Mouse (Mus musculus) liver, adult 2 months (tissue): ENCODE results near the gene Rlbp1. TPM values are rescaled to one million over a fixed set of nuclear protein-coding genes. Genes with fewer than 3 reads are reported as not detected.
A peak's percentile ranks its signal among the peaks of the same experiment; 100 is the strongest.

Source experiments
- DNase-seq: peaks from one replicate; pipeline ENCODE4 v3.0.0-alpha.2; 2011; ENCODE audit warnings: low read depth, low spot score; ENCODE audit errors: extremely low read depth
- H3K27ac ChIP-seq: fragments of 200-500 bp; replicated peaks from 2 replicates; pipeline ENCODE4 v1.5.1; 2012; ENCODE audit warnings: low read depth, mild to moderate bottlenecking, control low read depth, inconsistent platforms, low read length; ENCODE audit not compliant: insufficient read depth
- H3K27me3 ChIP-seq: fragments of 200-500 bp; 2 replicates; pipeline ENCODE4 v1.6.1; 2012; ENCODE audit warnings: mild to moderate bottlenecking, moderate library complexity, low read length, inconsistent platforms; ENCODE audit not compliant: control insufficient read depth, insufficient read depth
- H3K36me3 ChIP-seq: fragments of 200-500 bp; 2 replicates; pipeline ENCODE4 v1.6.1; 2012; ENCODE audit warnings: low read length, inconsistent platforms; ENCODE audit not compliant: control insufficient read depth, insufficient read depth
- H3K4me1 ChIP-seq: fragments of 200-500 bp; 2 replicates; pipeline ENCODE4 v1.6.1; 2011; ENCODE audit warnings: low read length; ENCODE audit not compliant: control insufficient read depth, insufficient read depth
- H3K4me3 ChIP-seq: fragments of 200-500 bp; 2 replicates; pipeline ENCODE4 v1.5.1; 2011; ENCODE audit warnings: low read depth, mild to moderate bottlenecking, control low read depth, low read length, moderate library complexity; ENCODE audit not compliant: insufficient read depth
- H3K79me2 ChIP-seq: fragments of 200-500 bp; 2 replicates; pipeline ENCODE4 v1.6.1; 2012; ENCODE audit warnings: inconsistent platforms, mild to moderate bottlenecking, low read length, moderate library complexity; ENCODE audit not compliant: control insufficient read depth, insufficient read depth
- H3K9ac ChIP-seq: fragments of 200-500 bp; 2 replicates; pipeline ENCODE4 v1.6.1; 2012; ENCODE audit warnings: low read depth, mild to moderate bottlenecking, control low read depth, inconsistent platforms, low read length
- CTCF ChIP-seq: fragments of 200-500 bp; IDR thresholded peaks from 2 replicates; pipeline ENCODE4 v1.5.1; 2011; ENCODE audit warnings: low read depth, low read length, control low read depth
- POLR2A ChIP-seq: fragments of 200-500 bp; IDR thresholded peaks from 2 replicates; pipeline ENCODE4 v1.6.1; 2011; ENCODE audit warnings: low read length, control low read depth; ENCODE audit not compliant: insufficient read depth; ENCODE audit errors: extremely low read depth
- WGBS: fragments of 180-500 bp; shearing (Covaris S2); methylation state at CpG from one replicate; pipeline ENCODE4 v1.1.7; 2018; 5-methylcytosine and 5-hydroxymethylcytosine counted together
- polyA plus RNA-seq: library from polyadenylated mRNA; depleted of rRNA; stranded (reverse); fragments of >200 nt; gene quantifications from 2 replicates; pipeline ENCODE4 v1.2.3, GENCODE M21; 2012; rRNA removed
- total RNA-seq: library from RNA; depleted of rRNA; stranded (reverse); fragments of >200 nt; gene quantifications from 2 replicates; pipeline ENCODE4 v1.2.3, GENCODE M21; 2014; rRNA removed

The Rlbp1 gene
- total and polyA plus RNA-seq, 2 experiments: not detected

- no peaks in the 10 kb centered on the region for H3K4me1 ChIP-seq
- peak; percentile 76 for DNase-seq
- WGBS: 32% methylated on average over 8 of the region's 8 CpGs
- peaks cover 4% of the 10 kb centered on the region for H3K36me3 ChIP-seq
- no peak overlapping the region for H3K9ac ChIP-seq
- no peak overlapping the region for H3K4me3 ChIP-seq
- no peak for TF ChIP-seq CTCF
- TF ChIP-seq POLR2A: no peak
- no peaks in the 10 kb centered on the region for H3K79me2 ChIP-seq
- no peak overlapping the region for H3K27ac ChIP-seq
- no peaks in the 10 kb centered on the region for H3K27me3 ChIP-seq
These were observed 40.2 kb downstream of the Rlbp1 start for GRCm38 (mm10) chr7:79346555-79347075.

GRCm38 (mm10) chr7:79345902-79346301 is 40.9 kb downstream of the Rlbp1 start:
- Histone ChIP-seq H3K27me3 (no peaks in the 10 kb centered on the region), H3K27ac (no peak overlapping the region), H3K79me2 (no peaks in the 10 kb centered on the region), H3K36me3 (peaks cover 4% of the 10 kb centered on the region), H3K9ac (no peak overlapping the region), H3K4me1 (no peaks in the 10 kb centered on the region), H3K4me3 (no peak overlapping the region)
- peak; percentile 42 for DNase-seq
- TF ChIP-seq POLR2A (no peak), CTCF (0 out of 2 replicates have a peak, but pooled peaks have one; percentile 26)
- 50% methylated on average over 4 of the region's 4 CpGs for WGBS

- no peak overlapping the region for H3K4me3 ChIP-seq
- TF ChIP-seq POLR2A (no peak), CTCF (no peak)
- no peak overlapping the region for H3K9ac ChIP-seq
- H3K36me3 ChIP-seq: no peaks in the 10 kb centered on the region
- H3K79me2 ChIP-seq: no peaks in the 10 kb centered on the region
- 94% methylated on average over 8 of the region's 8 CpGs for WGBS
- no peak overlapping the region for H3K27ac ChIP-seq
- no peaks in the 10 kb centered on the region for H3K4me1 ChIP-seq
- H3K27me3 ChIP-seq: no peaks in the 10 kb centered on the region
- no peak for DNase-seq
These were observed 50.4 kb downstream of the Rlbp1 start for GRCm38 (mm10) chr7:79336362-79336910.

GRCm38 (mm10) chr7:79333419-79333818 is 53.4 kb downstream of the Rlbp1 start:
- H3K36me3 ChIP-seq: peaks cover 11% of the 10 kb centered on the region
- H3K4me3 ChIP-seq: no peak overlapping the region
- H3K27me3 ChIP-seq: no peaks in the 10 kb centered on the region
- H3K79me2 ChIP-seq: no peaks in the 10 kb centered on the region
- no peaks in the 10 kb centered on the region for H3K4me1 ChIP-seq
- WGBS: 66% methylated on average over 3 of the region's 3 CpGs
- no peak overlapping the region for H3K9ac ChIP-seq
- DNase-seq: no peak
- H3K27ac ChIP-seq: no peak overlapping the region
- no peak for TF ChIP-seq CTCF
- no peak for TF ChIP-seq POLR2A

GRCm38 (mm10) chr7:79331197-79331596 is 55.7 kb downstream of the Rlbp1 start:
- Histone ChIP-seq H3K36me3 (peaks cover 18% of the 10 kb centered on the region), H3K79me2 (no peaks in the 10 kb centered on the region), H3K4me1 (no peaks in the 10 kb centered on the region), H3K9ac (no peak overlapping the region), H3K27me3 (no peaks in the 10 kb centered on the region), H3K4me3 (no peak overlapping the region), H3K27ac (no peak overlapping the region)
- no peak for DNase-seq
- TF ChIP-seq CTCF (no peak), POLR2A (no peak)
- WGBS: 89% methylated on average over 10 of the region's 10 CpGs

GRCm38 (mm10) chr7:79328769-79329168 is 58.1 kb downstream of the Rlbp1 start:
- no peak overlapping the region for H3K4me3 ChIP-seq
- H3K79me2 ChIP-seq: no peaks in the 10 kb centered on the region
- no peak for DNase-seq
- no peak overlapping the region for H3K9ac ChIP-seq
- H3K27me3 ChIP-seq: no peaks in the 10 kb centered on the region
- H3K36me3 ChIP-seq: peaks cover 22% of the 10 kb centered on the region
- WGBS: 88% methylated on average over 5 of the region's 5 CpGs
- no peaks in the 10 kb centered on the region for H3K4me1 ChIP-seq
- TF ChIP-seq CTCF (no peak), POLR2A (no peak)
- no peak overlapping the region for H3K27ac ChIP-seq

Other genes with a start within 250 kb of the Rlbp1 start
- gene Mfge8, start 238.0 kb downstream of the Rlbp1 start, total RNA-seq: 12.2 and 17.5 TPM in 2 replicates
- 13.9 and 20.4 TPM in 2 replicates for gene Mfge8, start 238.0 kb downstream of the Rlbp1 start, polyA plus RNA-seq
- gene Abhd2, start 113.8 kb downstream of the Rlbp1 start, total RNA-seq: 51.2 and 95.1 TPM in 2 replicates
- 46.4 and 99.1 TPM in 2 replicates for gene Abhd2, start 113.8 kb downstream of the Rlbp1 start, polyA plus RNA-seq
- 0.18 and 0.94 TPM in 2 replicates for gene Fanci, start 4.9 kb upstream of the Rlbp1 start, total RNA-seq
- gene Fanci, start 4.9 kb upstream of the Rlbp1 start, polyA plus RNA-seq: 0.02 and 0.17 TPM in 2 replicates
- gene Polg, start 79.3 kb upstream of the Rlbp1 start, total RNA-seq: 28.9 and 39.6 TPM in 2 replicates
- gene Polg, start 79.3 kb upstream of the Rlbp1 start, polyA plus RNA-seq: 26.8 and 31.9 TPM in 2 replicates
- gene Rhcg, start 230.6 kb upstream of the Rlbp1 start, total RNA-seq: not detected in 2 replicates
- gene Rhcg, start 230.6 kb upstream of the Rlbp1 start, polyA plus RNA-seq: not detected in 2 replicates